Mouse (Mus musculus) C2C12 (cell line): Measurements from ENCODE around the gene Akap2.

Experiments
- CEBPB ChIP-seq: IDR thresholded peaks from one replicate; pipeline ENCODE4 v1.6.1; 2011; ENCODE audit warnings: low read depth, mild to moderate bottlenecking, control low read depth, moderate library complexity
- CTCF ChIP-seq: IDR thresholded peaks from one replicate; pipeline ENCODE4 v1.5.1; 2011; ENCODE audit not compliant: control insufficient read depth, insufficient read depth, insufficient read length
- FOSL1 ChIP-seq: IDR thresholded peaks from one replicate; pipeline ENCODE4 v1.8.0; 2011; ENCODE audit warnings: mild to moderate bottlenecking, low read length; ENCODE audit not compliant: poor library complexity, insufficient read depth, severe bottlenecking
- MAX ChIP-seq: IDR thresholded peaks from one replicate; pipeline ENCODE4 v1.6.1; 2011; ENCODE audit warnings: mild to moderate bottlenecking, control low read depth
- MYOD1 ChIP-seq: IDR thresholded peaks from one replicate; pipeline ENCODE4 v1.6.1; 2011; ENCODE audit warnings: low read depth; ENCODE audit not compliant: control insufficient read depth, insufficient read length
- MYOG ChIP-seq: IDR thresholded peaks from one replicate; pipeline ENCODE4 v1.6.1; 2011; ENCODE audit not compliant: control insufficient read depth, insufficient read length; ENCODE audit errors: extremely low read depth
- USF1 ChIP-seq: IDR thresholded peaks from one replicate; pipeline ENCODE4 v1.6.1; 2011; ENCODE audit warnings: low read depth, mild to moderate bottlenecking, control low read depth, moderate library complexity

DNA sequence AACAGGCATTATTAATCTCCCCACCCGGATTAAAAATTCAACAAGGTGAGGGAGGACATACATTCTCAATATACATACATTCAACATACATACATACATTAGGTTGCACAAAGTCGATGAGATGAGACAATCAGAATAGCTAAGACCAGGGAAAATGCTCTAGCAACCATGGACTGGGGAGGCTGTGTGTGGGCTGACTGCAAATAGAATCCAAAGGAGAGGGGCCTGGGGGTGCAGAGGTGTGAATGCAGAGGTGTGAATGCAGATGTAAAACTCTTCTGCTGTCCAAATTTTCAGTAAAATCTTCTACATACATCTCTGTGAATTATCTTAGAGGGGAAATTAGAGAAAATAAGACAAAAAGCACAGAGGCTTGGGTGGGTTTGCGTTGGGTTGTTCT lies 29.9 kb upstream of the Akap2 start:
- no peak for TF ChIP-seq MAX
- no peak for TF ChIP-seq CTCF
- TF ChIP-seq CEBPB, result no peak
- no peak for TF ChIP-seq USF1
- TF ChIP-seq MYOG, result no peak
- no peak for TF ChIP-seq FOSL1
- TF ChIP-seq MYOD1, result no peak
